Mouse (Mus musculus) erythroblast, adult 5-6 weeks (primary cell): ENCODE results near the gene Ubn1. TPM values are rescaled to one million over a fixed set of nuclear protein-coding genes. Genes with fewer than 3 reads are reported as not detected.

Experiments used
- ATAC-seq: replicated peaks from 2 replicates; pipeline ENCODE4 v1.8.0; 2016; ENCODE audit warnings: moderate number of reproducible peaks, mild to moderate bottlenecking, moderate TSS enrichment, inconsistent platforms; ENCODE audit not compliant: poor library complexity, low FRiP score, severe bottlenecking
- total RNA-seq, 2 experiments: library from RNA; stranded (forward) in 1 of 2; stranded (reverse) in 1 of 2; fragments of 150-400 nt in 1 of 2; fragments of 200-764, 138-1000 nt in 1 of 2; gene quantifications; 2 replicates each; pipeline versions ENCODE4 v1.2.3 to v1.2.4; 2015 to 2017; ENCODE audit warnings: low replicate concordance in 2 of 2

Ubn1 gene
- total RNA-seq, 2 experiments from 2014 or later, result 16.1 to 31.4 TPM

DNA sequence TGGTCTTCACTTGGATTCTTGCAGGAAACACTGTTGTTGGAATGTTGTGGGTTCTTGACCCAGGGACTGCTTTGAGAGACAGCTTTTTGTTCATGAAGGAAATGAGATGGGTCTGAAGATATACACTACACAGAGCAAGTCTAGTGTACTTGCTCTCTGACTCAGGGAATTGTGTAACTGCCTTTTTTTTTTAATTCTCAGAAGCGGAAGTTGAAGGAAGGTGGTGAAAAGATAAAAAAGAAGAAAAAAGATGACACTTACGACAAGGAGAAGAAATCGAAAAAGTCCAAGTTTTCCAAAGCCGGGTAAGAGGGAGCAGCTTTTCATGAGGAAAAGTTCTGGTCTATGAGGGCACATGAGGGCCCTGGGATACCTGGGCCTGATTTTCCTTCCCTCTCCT, 13.6 kb downstream of the Ubn1 start:
- no peak for ATAC-seq

DNA sequence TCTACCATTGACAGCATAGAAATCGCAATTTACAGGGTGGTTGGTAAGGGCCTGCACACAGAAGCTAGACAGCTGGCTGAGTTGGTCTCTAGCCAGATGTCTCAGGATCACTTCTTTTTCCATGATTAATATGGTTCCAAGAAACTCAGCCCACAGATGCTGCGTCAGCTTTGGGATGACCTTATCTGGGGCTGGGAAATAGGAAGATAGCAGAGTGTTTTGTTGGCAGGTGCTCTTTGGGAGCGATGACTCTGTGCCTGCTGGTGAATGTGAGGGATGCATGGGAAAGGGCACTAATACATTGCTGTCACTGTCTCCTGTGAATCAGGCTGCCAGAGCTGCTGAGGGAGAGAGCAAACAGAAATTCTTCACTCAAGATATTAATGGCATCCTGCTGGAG, 20.5 kb downstream of the Ubn1 start:
- ATAC-seq, result no peak

DNA sequence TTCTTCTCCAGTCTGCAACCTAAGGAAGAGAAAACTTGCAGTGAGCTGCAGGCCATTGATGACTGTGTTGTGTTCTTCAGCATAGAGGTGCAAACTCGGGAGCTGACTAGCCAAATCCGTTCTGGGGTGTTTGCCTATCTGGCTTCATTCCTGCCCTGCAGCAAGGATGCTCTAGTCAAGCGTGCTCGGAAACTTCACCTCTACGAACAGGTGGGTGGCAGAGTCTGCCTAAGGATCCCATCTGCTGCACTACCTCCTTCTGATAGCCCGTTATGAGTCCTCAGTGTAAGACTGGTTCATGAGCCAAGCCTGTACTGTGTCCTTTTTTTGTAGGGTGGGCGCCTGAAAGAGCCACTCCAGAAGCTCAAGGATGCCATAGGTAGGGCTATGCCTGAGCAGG, 22.1 kb downstream of the Ubn1 start:
- no peak for ATAC-seq

- no peak for ATAC-seq
These were observed 24.5 kb downstream of the Ubn1 start for GRCm38 (mm10) chr16:5074341-5074740.

- no peak for ATAC-seq
These were observed 35.3 kb downstream of the Ubn1 start for GRCm38 (mm10) chr16:5085196-5085595.

DNA sequence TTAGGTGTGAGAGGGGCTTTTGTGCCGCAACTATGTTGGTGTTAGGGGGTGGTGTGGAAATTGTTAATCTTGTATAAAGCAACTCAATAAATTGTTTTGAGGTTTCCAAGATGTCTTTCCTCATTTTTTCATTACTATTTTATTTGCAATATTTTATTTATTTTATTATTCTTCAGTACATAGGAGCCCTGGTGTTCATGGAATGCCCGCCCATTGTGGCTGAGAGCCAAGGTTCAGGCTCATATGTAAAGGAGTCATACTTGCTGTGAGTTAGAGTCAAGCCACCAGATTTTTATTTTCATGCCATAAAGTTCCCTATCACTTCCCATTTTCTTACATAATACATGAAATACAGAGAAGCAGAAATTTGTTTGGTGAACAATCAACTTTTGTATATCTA, 36.3 kb downstream of the Ubn1 start:
- no peak for ATAC-seq

DNA sequence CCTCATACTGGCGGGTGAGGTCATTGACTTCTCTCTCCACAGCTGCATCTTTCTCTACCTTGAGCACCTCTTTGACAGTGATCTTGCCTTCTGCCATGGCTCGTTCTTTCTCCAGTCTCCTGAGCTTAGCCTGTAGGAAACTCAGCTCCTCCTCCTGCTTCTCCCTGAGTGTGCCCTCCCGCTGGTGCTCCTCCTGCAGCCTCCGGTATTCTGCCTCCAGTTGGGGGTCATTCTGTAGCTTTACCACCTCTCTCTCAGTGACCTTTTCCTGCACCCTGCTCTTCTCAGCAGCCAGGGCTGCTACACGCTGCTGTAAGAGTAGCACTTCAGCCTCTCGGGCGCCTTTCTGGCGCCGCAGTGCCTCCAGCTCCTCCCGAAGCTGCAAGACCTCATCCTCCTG, 39.2 kb downstream of the Ubn1 start:
- ATAC-seq, result no peak

- ATAC-seq, result no peak
These were observed 43.4 kb downstream of the Ubn1 start for GRCm38 (mm10) chr16:5093285-5093684.

DNA sequence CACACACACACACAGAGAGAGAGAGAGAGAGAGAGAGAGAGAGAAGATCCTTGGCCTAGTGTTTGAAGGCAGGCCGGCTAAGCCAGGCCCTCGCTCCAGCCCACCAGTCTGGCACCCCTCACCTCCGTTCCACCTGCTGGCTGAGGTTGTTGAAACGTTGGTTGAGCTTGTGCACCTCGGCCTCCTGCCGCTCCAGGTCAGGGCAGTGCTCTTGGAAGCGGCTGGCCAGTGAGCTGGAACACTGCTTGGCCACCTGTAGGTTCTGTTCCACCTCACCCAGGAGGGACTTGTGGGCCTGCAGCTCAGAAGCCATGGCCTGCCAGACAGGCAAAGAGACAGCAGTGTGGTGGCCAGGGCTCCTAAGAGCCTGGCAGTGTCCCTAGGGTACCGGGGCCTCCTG, 46.6 kb downstream of the Ubn1 start:
- no peak for ATAC-seq

DNA sequence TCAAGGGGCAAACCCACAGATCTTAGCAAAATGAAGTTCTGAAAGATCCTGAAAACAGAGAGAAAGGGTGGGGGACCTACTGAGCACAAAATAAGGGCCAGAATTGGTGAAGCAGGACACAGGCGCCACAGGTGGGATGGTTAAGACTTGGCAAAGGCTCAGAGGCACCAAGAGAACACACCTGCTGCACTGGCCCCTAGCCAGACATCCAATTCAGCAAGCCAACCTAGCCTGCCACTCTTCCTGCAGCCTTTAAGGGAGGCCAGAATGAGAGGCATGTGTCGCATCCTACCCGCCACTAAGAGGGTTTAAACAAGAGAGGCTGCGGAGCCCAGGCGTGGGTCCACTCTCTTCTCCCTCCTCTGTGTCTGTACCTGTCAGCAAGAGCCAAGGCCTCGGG, 51.1 kb downstream of the Ubn1 start:
- ATAC-seq, result no peak

- no peak for ATAC-seq
These were observed 60.0 kb downstream of the Ubn1 start for GRCm38 (mm10) chr16:5109877-5110276.

- ATAC-seq, result no peak
These were observed 61.2 kb downstream of the Ubn1 start for GRCm38 (mm10) chr16:5111021-5111420.

DNA sequence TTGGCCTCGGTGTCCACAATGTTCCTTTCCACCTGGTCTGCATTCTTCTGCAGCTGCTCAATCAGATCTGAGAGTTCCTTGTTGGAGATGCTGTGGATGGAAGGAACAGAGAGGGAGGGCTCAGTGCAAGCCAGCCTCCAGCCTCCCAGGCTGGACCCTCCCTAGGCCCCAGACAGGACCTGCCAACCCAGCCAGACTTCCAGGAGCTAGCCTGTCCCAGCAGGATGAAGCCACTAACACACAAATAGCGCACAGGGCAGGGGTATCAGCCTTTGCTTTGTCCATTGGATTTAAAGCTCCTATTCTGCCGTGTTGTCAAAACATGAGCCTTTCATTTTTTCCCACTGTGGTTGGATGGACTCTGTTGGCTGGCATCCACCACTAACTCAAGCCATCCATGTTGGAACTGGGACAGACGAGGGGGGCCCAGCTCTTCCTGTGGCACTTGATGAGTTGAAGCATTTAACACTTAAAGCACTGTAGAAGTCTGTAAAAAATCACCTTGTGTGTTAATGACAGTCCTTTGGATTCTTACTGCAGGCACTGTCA, 63.2 kb downstream of the Ubn1 start:
- no peak for ATAC-seq

DNA sequence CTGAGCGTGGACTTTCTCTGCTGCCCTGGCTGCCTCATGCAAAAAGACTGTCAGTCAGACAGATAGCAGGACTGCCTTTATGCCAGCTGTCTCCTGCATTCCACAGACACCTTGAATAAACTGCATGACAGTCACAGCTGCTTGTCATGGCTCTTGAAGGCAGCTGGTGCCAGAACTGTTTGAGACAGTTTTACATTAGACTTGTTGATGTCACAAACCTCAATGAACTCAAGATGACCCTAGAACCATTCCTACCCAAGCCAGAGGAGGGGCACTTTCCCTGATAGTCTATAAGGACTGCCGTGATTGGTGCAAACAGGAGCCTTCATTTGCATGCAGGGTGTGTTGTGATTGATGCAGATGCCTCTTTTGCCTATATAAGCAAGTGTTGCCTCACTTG, 63.7 kb downstream of the Ubn1 start:
- no peak for ATAC-seq

GRCm38 (mm10) chr16:5119385-5119784, 69.5 kb downstream of the Ubn1 start:
- no peak for ATAC-seq

DNA sequence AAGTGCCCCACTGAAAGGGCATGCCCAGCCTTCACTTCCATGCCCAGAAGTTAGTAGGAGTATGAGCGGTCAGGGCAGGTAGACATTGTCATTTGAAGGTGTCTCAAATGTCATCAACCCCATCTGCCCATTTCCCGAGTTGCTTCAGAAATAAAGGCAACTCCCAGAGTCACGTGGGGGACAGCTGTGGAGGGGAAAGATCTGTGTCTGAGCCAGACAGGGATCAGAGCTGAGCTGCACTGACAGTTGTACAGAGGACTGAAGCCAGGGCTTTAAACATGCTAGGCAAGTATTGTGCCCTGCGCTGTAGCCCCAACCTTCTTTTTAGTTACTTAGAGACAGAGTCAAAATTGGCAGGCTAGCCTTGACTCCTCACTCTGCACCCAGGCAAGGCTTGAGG, 70.0 kb downstream of the Ubn1 start:
- ATAC-seq, result no peak

DNA sequence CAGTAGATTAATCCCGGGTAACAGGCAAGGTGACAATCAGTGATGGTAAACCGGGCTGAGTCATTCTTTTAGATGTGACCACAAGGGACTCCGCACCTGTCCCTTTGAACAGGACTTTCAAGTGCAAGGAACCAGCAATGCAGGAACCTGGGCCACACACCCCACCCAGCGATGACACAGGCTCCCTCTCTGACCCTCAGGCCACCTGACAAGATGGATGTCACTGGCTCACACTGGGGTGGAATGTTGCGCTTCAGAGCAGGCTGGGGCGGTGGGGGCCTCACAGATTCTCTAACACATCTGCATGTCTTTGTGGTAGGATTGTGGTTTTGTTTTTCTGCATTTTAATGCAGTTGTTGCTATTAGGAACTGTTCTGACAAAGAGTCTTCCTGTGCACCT, 73.6 kb downstream of the Ubn1 start:
- no peak for ATAC-seq

GRCm38 (mm10) chr16:5130196-5130595, 80.3 kb downstream of the Ubn1 start:
- no peak for ATAC-seq

GRCm38 (mm10) chr16:5130766-5131165, 80.9 kb downstream of the Ubn1 start:
- ATAC-seq, result no peak

DNA sequence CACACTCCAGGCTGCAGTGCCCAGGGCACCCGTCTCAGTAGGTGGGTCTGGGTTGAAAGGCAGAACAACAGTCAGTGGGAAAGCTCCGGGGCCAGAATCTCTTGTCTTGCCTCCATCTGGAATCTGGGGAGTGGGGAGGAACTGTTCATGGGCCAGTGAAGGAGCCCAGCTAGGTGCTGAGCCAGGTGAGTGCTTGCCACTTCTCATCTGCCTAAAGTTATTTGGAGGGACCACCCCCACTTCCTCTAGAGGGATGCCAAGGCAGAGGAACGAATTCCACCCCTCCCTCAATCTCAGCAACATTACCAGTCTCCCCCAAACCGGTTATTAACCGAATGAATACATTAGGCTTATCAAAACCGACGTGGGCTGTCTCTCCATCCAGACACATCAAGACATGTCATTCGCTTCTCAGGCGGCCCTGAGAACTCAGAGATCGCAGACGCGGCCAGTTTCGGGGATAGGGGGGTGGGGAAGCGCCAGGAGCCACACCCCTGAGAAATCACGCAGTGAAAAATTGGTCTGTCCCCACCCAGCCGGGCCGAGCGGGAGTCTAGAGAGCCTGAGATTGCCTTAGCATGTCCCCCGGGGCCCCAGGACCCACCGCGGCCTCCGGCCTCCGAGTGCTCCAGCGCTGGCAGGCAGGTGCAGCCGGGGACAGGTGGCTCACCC, 81.5 kb downstream of the Ubn1 start:
- no peak for ATAC-seq

- ATAC-seq, result no peak
These were observed 82.5 kb downstream of the Ubn1 start, which contains the start of gene Ppl for GRCm38 (mm10) chr16:5132401-5132801. Gene Ppl, minus strand, starts transcription at chr16:5132421.
